Mouse (Mus musculus) thymus, postnatal 0 days (tissue): ENCODE data around the gene Olfr746. TPM values are rescaled to one million over a fixed set of nuclear protein-coding genes. Genes with fewer than 3 reads are reported as not detected.

Source experiments
- DNase-seq: peaks from one replicate; pipeline ENCODE4 v3.0.0-alpha.2; 2015; ENCODE audit warnings: low spot score
- polyA plus RNA-seq: library from polyadenylated mRNA; unstranded; fragments of >200 nt; fragmentation: Nextera tagmentation; extraction: Ambion mirVana; gene quantifications from 2 replicates; pipeline ENCODE4 v1.2.1, GENCODE M21; 2015

Olfr746 gene
- not detected in 2 replicates for polyA plus RNA-seq

- no peak for DNase-seq
Observed at GRCm38 (mm10) chr14:50646783-50647182, at the start of gene Olfr746. Gene Olfr746, plus strand, starts transcription at chr14:50647083.

GRCm38 (mm10) chr14:50614579-50614978 is 32.3 kb upstream of the Olfr746 start, which contains the start of gene Olfr744:
Gene Olfr744, plus strand, starts transcription at chr14:50614879.
- no peak for DNase-seq

GRCm38 (mm10) chr14:50639088-50639487 is 7.8 kb upstream of the Olfr746 start, which contains the start of gene Olfr745:
Gene Olfr745, plus strand, starts transcription at chr14:50639388.
- DNase-seq = no peak

- DNase-seq = no peak
Observed at GRCm38 (mm10) chr14:50693106-50693505, 46.2 kb downstream of the Olfr746 start, which contains the start of gene Olfr747. Gene Olfr747, minus strand, starts transcription at chr14:50693206.

Other genes starting within 250 kb of the Olfr746 start
- not detected in 2 replicates for gene Olfr738, start 239.5 kb upstream of the Olfr746 start, polyA plus RNA-seq
- not detected in 2 replicates for gene Olfr739, start 228.5 kb upstream of the Olfr746 start, polyA plus RNA-seq
- not detected in 2 replicates for gene Olfr740, start 201.5 kb upstream of the Olfr746 start, polyA plus RNA-seq
- not detected in 2 replicates for gene Olfr741, start 174.3 kb upstream of the Olfr746 start, polyA plus RNA-seq
- not detected in 2 replicates for gene Olfr742, start 143.5 kb upstream of the Olfr746 start, polyA plus RNA-seq
- gene Olfr743, start 125.2 kb upstream of the Olfr746 start, polyA plus RNA-seq = not detected in 2 replicates
- gene Olfr744, start 32.2 kb upstream of the Olfr746 start, polyA plus RNA-seq = not detected in 2 replicates
- not detected in 2 replicates for gene Olfr745, start 7.7 kb upstream of the Olfr746 start, polyA plus RNA-seq
- gene Olfr747, start 46.1 kb downstream of the Olfr746 start, polyA plus RNA-seq = not detected in 2 replicates
- gene Olfr748, start 60.3 kb downstream of the Olfr746 start, polyA plus RNA-seq = not detected in 2 replicates
- gene Olfr749, start 98.0 kb downstream of the Olfr746 start, polyA plus RNA-seq = not detected in 2 replicates
- gene Ttc5, start 138.4 kb downstream of the Olfr746 start, polyA plus RNA-seq = 72.4 and 80.8 TPM in 2 replicates
- gene Ccnb1ip1, start 160.6 kb downstream of the Olfr746 start, polyA plus RNA-seq = not detected in 2 replicates
- gene Parp2, start 160.8 kb downstream of the Olfr746 start, polyA plus RNA-seq = 54.8 and 58.9 TPM in 2 replicates
- gene Tep1, start 223.5 kb downstream of the Olfr746 start, polyA plus RNA-seq = 10.7 and 11.2 TPM in 2 replicates